Mouse (Mus musculus) ovary, postnatal 14 days (tissue): ENCODE data around the gene Slc9a9.

Experiments
- DNase-seq: peaks from one replicate; pipeline ENCODE4 v3.0.0; 2022; ENCODE audit warnings: low spot score

The Slc9a9 gene

DNA sequence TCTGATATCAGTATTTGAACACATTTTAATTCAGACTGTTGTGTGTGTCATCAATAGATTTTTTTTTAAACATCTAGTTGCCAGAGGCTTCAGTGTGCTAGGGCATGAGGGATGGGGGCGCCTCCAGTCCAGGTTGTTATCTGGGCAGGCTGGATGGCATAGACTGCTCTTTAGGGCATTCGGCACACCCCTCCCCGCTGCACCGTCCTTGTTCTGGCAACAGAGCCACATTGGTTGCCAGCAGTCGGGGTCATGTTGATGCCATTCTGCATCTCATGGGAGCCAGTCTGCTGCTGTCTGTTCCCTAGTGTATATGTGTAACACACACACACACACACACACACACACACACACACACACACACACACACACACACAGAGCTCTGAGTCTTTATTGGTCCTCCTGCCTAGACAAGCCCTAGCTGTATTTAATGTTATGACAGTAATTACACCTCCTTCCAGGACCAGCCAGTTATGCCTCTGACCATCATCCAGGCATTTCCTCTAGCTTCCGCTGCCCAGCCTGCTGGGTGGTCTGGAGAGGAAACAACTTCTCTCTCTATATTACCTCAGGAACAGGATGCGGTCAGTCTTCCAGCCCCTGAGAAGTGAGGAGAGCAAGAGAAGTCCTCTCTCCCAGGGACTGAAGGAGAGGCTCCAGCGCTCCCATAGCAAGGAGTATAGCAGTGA lies 63.0 kb downstream of the Slc9a9 start:
- no peak for DNase-seq

- no peak for DNase-seq
These were observed 64.6 kb downstream of the Slc9a9 start for GRCm38 (mm10) chr9:94734320-94734719.

DNA sequence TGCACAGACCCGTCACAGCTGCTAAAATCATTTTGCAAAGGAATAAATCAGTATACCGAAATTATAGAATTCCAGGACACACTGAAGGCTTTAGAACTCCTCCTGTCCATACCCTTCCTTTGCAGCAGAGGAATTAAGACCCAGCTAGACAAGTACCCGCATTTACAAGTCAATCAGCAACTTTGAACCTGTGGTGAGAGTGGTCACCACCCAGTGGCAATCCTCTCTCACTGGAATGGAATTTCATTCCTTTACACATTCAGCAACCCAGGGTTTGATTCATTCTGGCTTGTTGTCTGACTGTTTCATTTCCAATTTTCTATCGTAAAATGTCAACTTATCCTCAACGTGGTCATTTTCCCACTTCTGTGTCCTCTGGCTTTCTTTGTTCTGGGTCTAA lies 67.5 kb downstream of the Slc9a9 start:
- no peak for DNase-seq

DNA sequence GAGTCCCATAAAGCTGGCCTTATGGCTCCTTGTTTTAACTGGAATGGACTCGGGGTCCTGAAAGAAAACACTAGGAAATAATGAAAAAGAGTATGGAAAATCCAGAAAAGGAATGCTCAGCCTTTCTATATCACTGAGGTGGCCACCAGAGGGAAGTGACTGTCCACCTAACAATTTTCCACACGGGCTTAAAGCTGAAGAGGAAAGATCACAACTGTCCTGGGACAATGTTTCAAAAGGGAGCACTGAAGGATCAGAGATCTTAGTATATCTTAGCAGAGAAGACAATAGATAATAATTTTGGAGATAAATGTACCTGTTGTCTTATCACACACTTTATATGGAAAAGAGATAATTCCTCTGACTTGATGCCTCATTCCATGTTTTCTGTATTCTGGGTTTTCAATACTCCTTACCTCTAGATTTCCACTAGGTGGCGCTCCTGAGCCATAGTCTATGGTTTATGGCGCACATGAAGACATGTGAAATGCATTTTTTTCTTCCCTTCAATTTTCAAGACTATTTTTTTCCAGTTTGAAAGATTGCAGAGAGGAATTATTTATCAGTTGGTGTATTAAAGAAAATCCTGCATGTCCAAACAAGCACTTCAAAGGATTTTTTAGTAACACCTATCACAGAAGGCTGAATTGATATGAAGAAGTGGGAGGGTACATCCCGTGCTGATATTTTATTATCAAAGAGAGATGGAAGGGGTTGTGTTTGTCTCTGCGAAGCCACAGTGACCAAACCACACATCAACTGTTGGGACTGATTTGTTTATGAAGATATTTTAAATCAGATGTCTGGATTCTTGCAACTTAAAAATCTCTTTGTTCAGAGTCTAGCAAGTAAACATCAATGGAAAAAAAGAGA lies 69.1 kb downstream of the Slc9a9 start:
- peak; percentile 56 for DNase-seq

GRCm38 (mm10) chr9:94740841-94741240 lies 71.1 kb downstream of the Slc9a9 start:
- no peak for DNase-seq

DNA sequence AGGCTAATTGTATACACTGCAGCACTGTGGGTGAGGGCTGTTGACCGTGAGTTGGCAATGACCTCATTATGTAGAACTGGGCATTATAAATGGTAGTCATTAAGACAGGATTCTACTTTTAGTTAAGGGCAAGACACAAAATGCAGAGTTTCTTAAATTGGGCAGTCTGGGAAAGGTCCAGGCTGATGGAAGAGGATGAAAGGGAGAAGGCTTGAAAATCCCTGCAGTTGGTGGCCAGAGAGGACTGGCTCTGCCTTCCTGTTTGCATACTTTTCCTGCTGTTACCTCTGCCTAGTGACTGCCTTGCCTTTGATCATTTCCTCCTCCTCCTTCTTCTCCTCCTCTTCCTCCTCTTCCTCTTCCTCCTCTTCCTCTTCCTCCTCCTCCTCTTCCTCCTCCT lies 73.6 kb downstream of the Slc9a9 start:
- DNase-seq: no peak

GRCm38 (mm10) chr9:94748503-94748902 lies 78.8 kb downstream of the Slc9a9 start:
- DNase-seq: no peak

GRCm38 (mm10) chr9:94750187-94750586 lies 80.5 kb downstream of the Slc9a9 start:
- DNase-seq: no peak

GRCm38 (mm10) chr9:94750935-94751637 lies 81.4 kb downstream of the Slc9a9 start:
- no peak for DNase-seq

- DNase-seq: no peak
These were observed 81.9 kb downstream of the Slc9a9 start for GRCm38 (mm10) chr9:94751638-94752021.

DNA sequence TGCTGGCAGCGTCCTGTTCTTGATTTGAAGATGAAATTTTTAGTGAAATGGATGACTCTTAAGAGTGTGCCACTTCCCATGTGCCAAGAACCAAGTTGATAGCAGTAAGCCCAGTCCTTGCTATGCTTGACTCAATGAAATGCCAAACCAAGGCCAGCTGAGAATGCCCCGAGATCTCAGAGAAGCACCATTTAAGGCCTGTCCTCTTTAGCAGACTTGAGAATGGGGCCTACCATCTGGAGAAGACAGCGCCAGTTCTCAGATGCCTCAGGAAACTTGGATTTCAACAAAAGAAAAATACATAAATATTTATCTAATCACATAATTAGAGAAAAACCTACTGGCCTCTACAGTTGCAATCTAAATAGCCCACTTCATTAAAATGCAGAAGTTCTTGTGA lies 82.4 kb downstream of the Slc9a9 start:
- DNase-seq: no peak

DNA sequence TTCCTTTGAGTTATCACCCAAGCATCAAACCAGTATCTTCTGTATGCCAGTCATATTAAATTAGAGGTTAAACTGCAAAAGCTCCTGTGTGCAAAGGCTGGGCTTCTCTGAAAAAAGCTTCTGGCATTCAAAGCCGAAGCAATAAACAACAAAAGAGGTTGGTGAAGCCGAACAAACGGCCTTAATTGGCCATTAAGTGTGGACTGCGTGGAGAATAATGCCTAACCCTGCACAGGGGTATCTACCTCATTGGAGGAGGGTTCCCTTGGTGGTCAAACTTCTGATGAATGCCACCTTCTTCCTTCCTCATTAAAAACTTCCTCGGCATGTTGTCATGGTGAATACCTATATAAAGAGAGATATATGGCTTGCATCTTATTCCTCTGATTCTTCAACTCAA lies 90.2 kb downstream of the Slc9a9 start:
- DNase-seq: no peak

DNA sequence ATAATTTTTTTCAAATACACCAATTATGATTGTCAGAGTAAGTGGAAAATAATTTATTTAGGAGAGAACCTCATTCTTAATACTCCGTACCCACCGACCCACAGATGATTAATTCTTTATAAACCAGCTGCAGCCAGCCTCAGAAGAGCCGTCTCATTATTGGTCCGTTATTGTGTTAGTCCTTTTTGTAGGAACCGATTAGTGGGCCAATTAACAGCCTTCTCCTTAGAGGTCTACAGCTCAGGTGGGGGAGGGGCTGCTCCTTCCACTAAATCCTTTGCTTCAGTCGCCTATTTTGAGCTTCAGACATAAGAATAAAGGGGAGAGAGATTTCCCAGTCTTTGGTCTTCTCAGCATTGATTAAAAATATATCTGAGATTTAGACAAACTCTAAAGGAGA lies 98.4 kb downstream of the Slc9a9 start:
- no peak for DNase-seq

DNA sequence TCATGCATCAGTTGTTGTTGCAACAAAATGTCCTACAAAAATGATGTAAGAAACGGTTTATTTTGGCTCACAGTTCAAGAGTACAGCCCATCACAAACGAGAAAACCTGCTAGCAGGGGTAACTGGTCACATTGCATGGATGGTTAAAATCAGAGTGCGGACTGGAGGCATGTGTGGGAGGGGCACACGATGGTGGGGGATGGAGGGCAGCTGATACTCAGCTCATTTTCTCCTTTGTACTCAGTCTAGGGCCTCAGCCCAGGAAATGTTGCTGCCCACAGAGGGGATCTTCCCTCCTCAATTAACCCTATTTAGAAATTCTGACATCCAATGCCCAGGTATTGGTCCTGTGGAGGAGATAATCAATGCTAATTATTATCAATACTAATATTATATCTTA lies 98.8 kb downstream of the Slc9a9 start:
- DNase-seq: no peak

- no peak for DNase-seq
These were observed 103.6 kb downstream of the Slc9a9 start for GRCm38 (mm10) chr9:94773357-94773756.

DNA sequence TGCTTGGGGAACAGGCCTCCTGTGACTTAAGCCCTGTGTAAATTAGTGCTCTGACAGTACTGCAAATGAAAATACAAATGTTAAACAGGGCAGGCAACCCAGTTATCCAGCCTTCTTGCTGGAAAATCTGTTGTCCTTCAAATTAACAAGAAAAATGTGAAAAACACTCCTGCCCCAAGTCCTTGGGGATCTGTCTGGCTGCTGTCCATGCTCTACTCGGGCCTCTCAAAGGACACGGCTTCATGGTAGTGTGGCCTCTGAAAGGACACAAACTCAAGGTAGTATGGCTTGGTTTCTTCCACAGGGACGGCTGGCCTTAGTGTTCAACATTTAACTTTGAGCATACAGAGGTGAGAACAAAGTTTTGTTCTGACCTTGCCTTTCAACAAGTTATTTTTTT lies 118.6 kb downstream of the Slc9a9 start:
- no peak for DNase-seq

DNA sequence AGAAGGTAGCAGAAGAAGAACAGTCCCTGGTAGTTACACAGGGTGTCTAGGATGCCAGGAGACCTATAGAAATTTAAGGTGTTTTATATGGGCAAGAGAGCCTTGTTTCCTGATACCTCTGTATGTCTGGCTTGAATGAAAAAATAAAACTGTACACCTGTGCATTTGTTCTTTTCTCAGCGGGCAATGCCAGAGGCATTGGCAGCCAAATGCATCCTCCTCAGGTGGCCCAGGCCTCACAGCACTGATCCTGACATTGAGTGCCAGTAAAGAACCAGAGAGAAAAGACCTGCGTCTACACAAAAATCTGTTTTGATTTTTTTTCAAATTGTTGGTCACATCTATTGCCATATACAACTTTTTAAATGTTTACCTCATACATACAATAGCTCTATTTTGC lies 121.3 kb downstream of the Slc9a9 start:
- DNase-seq: no peak

DNA sequence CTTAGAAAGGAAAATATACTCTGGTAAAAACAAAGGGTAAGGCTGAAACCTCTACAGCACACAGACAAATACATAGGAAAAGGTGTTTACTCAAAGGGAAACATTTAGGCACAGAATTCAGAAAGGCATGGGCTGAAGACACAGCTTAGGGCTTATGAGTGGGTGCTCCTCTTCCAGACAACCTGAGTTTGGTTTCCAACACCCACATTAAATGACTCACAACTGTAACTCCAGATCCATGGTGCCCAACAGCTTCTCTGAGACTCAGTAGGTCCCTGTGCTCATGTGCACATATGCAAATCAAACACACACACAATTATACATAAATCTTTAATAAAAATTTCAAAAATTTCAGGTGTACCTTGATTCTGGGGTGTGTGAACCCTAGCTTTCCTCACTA lies 133.4 kb downstream of the Slc9a9 start:
- no peak for DNase-seq

DNA sequence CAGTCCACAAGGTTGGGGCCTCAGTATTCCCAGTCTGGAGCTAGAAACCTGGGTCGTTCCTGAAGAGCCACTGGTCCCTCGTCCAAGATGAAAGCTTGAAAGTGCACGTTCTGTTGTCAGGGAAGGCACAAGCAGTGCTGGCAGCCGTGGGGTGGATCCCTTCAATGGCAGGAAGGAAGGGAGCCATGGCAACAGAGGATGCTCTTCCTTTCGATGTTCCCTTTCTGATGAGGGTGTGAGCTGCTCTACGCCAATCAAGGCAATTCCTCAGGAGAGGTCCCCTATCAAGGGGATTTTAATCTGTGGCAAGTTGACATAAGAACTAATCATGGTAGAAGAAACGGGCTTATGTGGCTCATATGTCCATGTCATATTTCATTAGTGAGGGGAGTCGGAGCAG lies 135.8 kb downstream of the Slc9a9 start:
- no peak for DNase-seq

DNA sequence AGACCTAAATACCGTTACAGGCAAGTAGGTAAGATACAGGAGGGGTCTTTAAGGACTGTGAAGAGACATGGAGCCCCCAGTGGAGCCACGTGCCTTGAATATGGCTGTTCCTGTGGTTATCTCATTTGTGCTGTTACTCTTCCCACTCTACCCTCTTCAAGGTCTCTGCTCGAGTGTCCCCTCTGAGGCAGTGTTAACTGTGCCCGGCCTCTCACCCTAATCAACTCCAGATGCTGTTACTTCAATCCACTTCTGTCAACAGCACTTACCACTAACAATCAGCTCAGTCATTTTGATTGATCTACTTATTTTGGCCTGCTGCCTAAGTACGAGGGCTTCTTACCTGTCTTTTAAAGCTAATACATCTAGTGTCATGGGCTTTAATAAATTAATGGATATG lies 145.8 kb downstream of the Slc9a9 start:
- no peak for DNase-seq

- DNase-seq: no peak
These were observed 151.6 kb downstream of the Slc9a9 start for GRCm38 (mm10) chr9:94821268-94821667.

DNA sequence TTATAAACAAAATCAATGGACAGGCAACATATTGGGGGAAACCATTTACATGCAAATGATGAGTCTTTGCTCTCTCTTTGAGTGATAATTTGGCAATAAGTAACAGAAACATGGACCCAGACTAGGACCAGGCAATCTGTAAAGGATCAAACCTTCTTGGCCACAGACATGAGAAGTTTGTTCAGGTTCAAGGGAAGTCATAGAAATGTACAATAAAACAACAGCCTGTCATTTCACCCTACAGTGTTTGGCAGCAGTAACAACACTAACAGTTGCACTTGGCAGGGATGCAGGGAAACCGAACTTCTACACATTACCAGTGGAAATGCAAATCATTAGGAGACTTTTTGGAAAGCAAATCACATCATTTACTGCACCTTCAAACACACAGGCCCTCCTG lies 164.1 kb downstream of the Slc9a9 start:
- DNase-seq: no peak

- no peak for DNase-seq
These were observed 167.7 kb downstream of the Slc9a9 start for GRCm38 (mm10) chr9:94837384-94837783.
